Mouse (Mus musculus): ENCODE measurements around the gene Kcnd3.

- no peak for TF ChIP-seq CTCF (IDR thresholded peaks at IDR 0.05; ENCODE audit: borderline replicate concordance, control insufficient read depth, extremely low read depth, insufficient read depth, low read length, poor library complexity)
- no peak for TF ChIP-seq POLR2A (IDR thresholded peaks at IDR 0.05; ENCODE audit: control insufficient read depth, extremely low read depth, insufficient read depth, low read length, poor library complexity)
Observed at GRCm38 (mm10) chr3:105457657-105458056, 5.5 kb downstream of the Kcnd3 start.

Measured in thymus, adult 2 months (tissue).